Mouse (Mus musculus) embryonic facial prominence, embryonic 13.5 days (tissue): ENCODE measurements around the gene Cyp17a1. TPM values are rescaled to one million over a fixed set of nuclear protein-coding genes. Genes with fewer than 3 reads are reported as not detected.

ENCODE experiments used
- ATAC-seq: fragments of 200-750 bp; cut with Nextera tagmentation; 2 replicates; pipeline ENCODE4 v1.8.0; 2017; ENCODE audit warnings: low read depth; ENCODE audit not compliant: insufficient number of reproducible peaks, insufficient read depth, low FRiP score, low TSS enrichment
- H3K27ac ChIP-seq: fragments of 300-500 bp; sonication (generic); 2 replicates; pipeline ENCODE4 v1.5.1; 2015; ENCODE audit warnings: moderate library complexity, mild to moderate bottlenecking, inconsistent platforms
- H3K27me3 ChIP-seq: fragments of 300-500 bp; sonication (generic); 2 replicates; pipeline ENCODE4 v1.6.1; 2015; ENCODE audit warnings: mild to moderate bottlenecking, inconsistent platforms
- H3K36me3 ChIP-seq: fragments of 300-500 bp; sonication (generic); 2 replicates; pipeline ENCODE4 v1.6.1; 2015; ENCODE audit warnings: mild to moderate bottlenecking, inconsistent platforms
- H3K4me1 ChIP-seq: fragments of 300-500 bp; sonication (generic); 2 replicates; pipeline ENCODE4 v1.6.1; 2015; ENCODE audit warnings: inconsistent platforms
- H3K4me2 ChIP-seq: fragments of 300-500 bp; sonication (generic); 2 replicates; pipeline ENCODE4 v1.6.1; 2015; ENCODE audit warnings: moderate library complexity, mild to moderate bottlenecking, inconsistent platforms
- H3K4me3 ChIP-seq: fragments of 300-500 bp; sonication (generic); 2 replicates; pipeline ENCODE4 v1.5.1; 2015; ENCODE audit warnings: mild to moderate bottlenecking, inconsistent platforms
- H3K9ac ChIP-seq: fragments of 300-500 bp; sonication (generic); 2 replicates; pipeline ENCODE4 v1.6.1; 2015; ENCODE audit warnings: mild to moderate bottlenecking, inconsistent platforms
- H3K9me3 ChIP-seq: fragments of 300-500 bp; sonication (generic); 2 replicates; pipeline ENCODE4 v1.6.1; 2016; ENCODE audit warnings: inconsistent platforms
- WGBS: fragments of 180-500 bp; shearing (Covaris S2); methylation state at CpG from one replicate; pipeline ENCODE4 v1.1.7; 2015; ENCODE audit warnings: mixed read lengths; 5-methylcytosine and 5-hydroxymethylcytosine counted together
- polyA plus RNA-seq: library from polyadenylated mRNA; unstranded; fragments of >200 nt; fragmentation: Nextera tagmentation; extraction: Ambion mirVana; gene quantifications from 2 replicates; pipeline ENCODE4 v1.2.1, GENCODE M21; 2015

The Cyp17a1 gene
- polyA plus RNA-seq, 1 experiment from 2014 or later: not detected

- ATAC-seq: no peak; the same call in 1 of the 2 replicates
- Histone ChIP-seq H3K4me1 (peaks cover 5% of the 10 kb centered on the region; the same call in 1 of the 2 replicates), H3K4me3 (no peak overlapping the region), H3K4me2 (no peak overlapping the region), H3K36me3 (peaks cover 67% of the 10 kb centered on the region), H3K27ac (no peak overlapping the region), H3K9me3 (peaks cover 3% of the 10 kb centered on the region; the same call in 1 of the 2 replicates), H3K9ac (no peak overlapping the region), H3K27me3 (no peaks in the 10 kb centered on the region)
- 92% methylated on average over 14 of the region's 14 CpGs for WGBS
Measured at GRCm38 (mm10) chr19:46653616-46654235, 19.2 kb downstream of the Cyp17a1 start.

GRCm38 (mm10) chr19:46653188-46653587 is 19.8 kb downstream of the Cyp17a1 start:
- ATAC-seq: no peak
- Histone ChIP-seq H3K4me3 (no peak overlapping the region), H3K27me3 (no peaks in the 10 kb centered on the region), H3K9ac (no peak overlapping the region), H3K4me1 (peaks cover 5% of the 10 kb centered on the region; the same call in 1 of the 2 replicates), H3K27ac (no peak overlapping the region), H3K4me2 (no peak overlapping the region), H3K36me3 (peaks cover 69% of the 10 kb centered on the region), H3K9me3 (peaks cover 3% of the 10 kb centered on the region; the same call in 1 of the 2 replicates)
- WGBS: 83% methylated on average over 5 of the region's 5 CpGs

GRCm38 (mm10) chr19:46648565-46648964 is 24.4 kb downstream of the Cyp17a1 start:
- Histone ChIP-seq H3K36me3 (peaks cover 30% of the 10 kb centered on the region), H3K4me3 (no peak overlapping the region), H3K4me1 (peaks cover 50% of the 10 kb centered on the region), H3K4me2 (no peak overlapping the region), H3K9ac (no peak overlapping the region), H3K27ac (no peak overlapping the region), H3K27me3 (no peaks in the 10 kb centered on the region), H3K9me3 (no peaks in the 10 kb centered on the region)
- no peak for ATAC-seq
- WGBS: 93% methylated on average over 14 of the region's 14 CpGs

- Histone ChIP-seq H3K9ac (no peak overlapping the region), H3K4me1 (peaks cover 57% of the 10 kb centered on the region), H3K27me3 (no peaks in the 10 kb centered on the region), H3K36me3 (peaks cover 23% of the 10 kb centered on the region), H3K4me2 (no peak overlapping the region), H3K27ac (no peak overlapping the region), H3K4me3 (no peak overlapping the region), H3K9me3 (no peaks in the 10 kb centered on the region)
- 66% methylated on average over 8 of the region's 8 CpGs for WGBS
- no peak for ATAC-seq
Measured at GRCm38 (mm10) chr19:46647850-46648249, 25.1 kb downstream of the Cyp17a1 start.

GRCm38 (mm10) chr19:46647254-46647653 is 25.7 kb downstream of the Cyp17a1 start:
- H3K4me2 ChIP-seq: no peak overlapping the region
- H3K36me3 ChIP-seq: peaks cover 19% of the 10 kb centered on the region
- no peaks in the 10 kb centered on the region for H3K9me3 ChIP-seq
- H3K9ac ChIP-seq: no peak overlapping the region
- WGBS: 51% methylated on average over 3 of the region's 3 CpGs
- no peak for ATAC-seq
- H3K4me3 ChIP-seq: no peak overlapping the region
- H3K27ac ChIP-seq: peak overlapping the region; percentile 78; the same call in 1 of the 2 replicates
- no peaks in the 10 kb centered on the region for H3K27me3 ChIP-seq
- peaks cover 63% of the 10 kb centered on the region for H3K4me1 ChIP-seq

- H3K27me3 ChIP-seq: no peaks in the 10 kb centered on the region
- peaks cover 14% of the 10 kb centered on the region for H3K36me3 ChIP-seq
- H3K9ac ChIP-seq: no peak overlapping the region
- H3K27ac ChIP-seq: peak overlapping the region; percentile 78
- no peak overlapping the region for H3K4me2 ChIP-seq
- ATAC-seq: no peak
- H3K4me3 ChIP-seq: no peak overlapping the region
- H3K9me3 ChIP-seq: no peaks in the 10 kb centered on the region
- peaks cover 75% of the 10 kb centered on the region for H3K4me1 ChIP-seq
- 45% methylated on average over 12 of the region's 12 CpGs for WGBS
Measured at GRCm38 (mm10) chr19:46646041-46646481, 26.9 kb downstream of the Cyp17a1 start.

GRCm38 (mm10) chr19:46644793-46645602 is 28.0 kb downstream of the Cyp17a1 start:
- H3K4me2 ChIP-seq: peak overlapping the region; percentile 20; the same call in 1 of the 2 replicates
- H3K4me1 ChIP-seq: peaks cover 84% of the 10 kb centered on the region
- H3K9me3 ChIP-seq: no peaks in the 10 kb centered on the region
- no peak for ATAC-seq
- H3K36me3 ChIP-seq: peaks cover 18% of the 10 kb centered on the region
- H3K27ac ChIP-seq: peak overlapping the region; percentile 78
- WGBS: 22% methylated on average over 12 of the region's 12 CpGs
- no peaks in the 10 kb centered on the region for H3K27me3 ChIP-seq
- H3K9ac ChIP-seq: no peak overlapping the region
- H3K4me3 ChIP-seq: no peak overlapping the region

- Histone ChIP-seq H3K4me2 (0 out of 2 replicates have a peak overlapping the region, but pooled peaks have one; percentile 11), H3K9ac (0 out of 2 replicates have a peak overlapping the region, but pooled peaks have one; percentile 44), H3K4me1 (peaks cover 86% of the 10 kb centered on the region), H3K36me3 (peaks cover 18% of the 10 kb centered on the region), H3K9me3 (no peaks in the 10 kb centered on the region), H3K27ac (peak overlapping the region; percentile 78), H3K4me3 (no peak overlapping the region), H3K27me3 (no peaks in the 10 kb centered on the region)
- 73% methylated on average over 10 of the region's 10 CpGs for WGBS
- no peak for ATAC-seq
Measured at GRCm38 (mm10) chr19:46644343-46644792, 28.6 kb downstream of the Cyp17a1 start.

GRCm38 (mm10) chr19:46643236-46643635 is 29.7 kb downstream of the Cyp17a1 start:
- Histone ChIP-seq H3K36me3 (peaks cover 14% of the 10 kb centered on the region), H3K4me2 (no peak overlapping the region), H3K4me1 (peaks cover 95% of the 10 kb centered on the region), H3K4me3 (no peak overlapping the region), H3K27ac (no peak overlapping the region), H3K9ac (0 out of 2 replicates have a peak overlapping the region, but pooled peaks have one; percentile 44), H3K9me3 (no peaks in the 10 kb centered on the region), H3K27me3 (no peaks in the 10 kb centered on the region)
- WGBS: 70% methylated on average over 5 of the region's 5 CpGs
- ATAC-seq: no peak

- Histone ChIP-seq H3K4me1 (peaks cover 89% of the 10 kb centered on the region), H3K36me3 (peaks cover 20% of the 10 kb centered on the region), H3K27me3 (no peaks in the 10 kb centered on the region), H3K4me3 (no peak overlapping the region), H3K27ac (peak overlapping the region; percentile 86), H3K9ac (peak overlapping the region; percentile 46), H3K4me2 (peak overlapping the region; percentile 30; the same call in 1 of the 2 replicates), H3K9me3 (no peaks in the 10 kb centered on the region)
- ATAC-seq: no peak
- 58% methylated on average over 22 of the region's 22 CpGs for WGBS
Measured at GRCm38 (mm10) chr19:46642136-46642753, 30.7 kb downstream of the Cyp17a1 start.

GRCm38 (mm10) chr19:46641420-46642085 is 31.4 kb downstream of the Cyp17a1 start:
- peaks cover 85% of the 10 kb centered on the region for H3K4me1 ChIP-seq
- peak overlapping the region; percentile 46 for H3K9ac ChIP-seq
- no peaks in the 10 kb centered on the region for H3K9me3 ChIP-seq
- peak overlapping the region; percentile 86 for H3K27ac ChIP-seq
- H3K4me3 ChIP-seq: no peak overlapping the region
- H3K27me3 ChIP-seq: no peaks in the 10 kb centered on the region
- ATAC-seq: no peak
- H3K36me3 ChIP-seq: peaks cover 18% of the 10 kb centered on the region
- 64% methylated on average over 19 of the region's 19 CpGs for WGBS
- peak overlapping the region; percentile 30; the same call in 1 of the 2 replicates for H3K4me2 ChIP-seq
